32 mouse cellular contexts compared by ENCODE assay signal in the genomic region with DNA sequence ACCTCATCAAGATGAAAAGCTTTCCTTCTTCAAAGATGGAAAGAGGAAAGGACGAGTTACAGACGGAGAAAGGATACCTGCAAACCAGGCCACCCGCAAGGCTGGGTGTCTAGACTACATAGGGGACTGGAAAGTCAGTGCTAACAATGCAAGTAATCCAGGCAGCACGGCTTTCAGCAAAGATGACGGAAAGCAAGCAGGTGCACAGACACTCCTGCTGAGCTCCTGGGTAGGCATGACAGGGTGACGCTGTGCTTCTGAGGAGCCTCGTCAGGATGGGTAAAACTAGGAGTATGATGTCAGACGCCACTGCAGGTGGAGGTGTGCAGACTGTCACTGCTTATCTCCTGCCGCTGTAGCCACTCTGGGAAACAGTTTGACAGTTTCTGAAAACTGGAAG. TPM values are rescaled to one million over a fixed set of nuclear protein-coding genes. Genes with fewer than 3 reads are reported as not detected.
DNase-seq lines count a peak whose midpoint lies in the region; ATAC-seq and TF ChIP-seq lines count a peak whose summit lies in the region.
"Had no signal": no experiment of that assay in that cellular context is flagged by ENCODE, and none has a peak within 500 bp of the region (broad histone marks: within the 10 kb centered on the region; RNA-seq: fewer than 3 reads in every experiment).

No protein-coding gene starts in this region.

- peak; percentile 79 for DNase-seq in heart, adult 11 months
- DNase-seq in heart, adult 8-10 months (ENCODE audit: low spot score), result no peak
- no peak for DNase-seq in hindbrain, postnatal 0 days (ENCODE audit: low spot score)
- no peak for DNase-seq in embryonic facial prominence, embryonic 14.5 days (ENCODE audit: low spot score)
- no peak for DNase-seq in layer of hippocampus, adult 18-20 months (ENCODE audit: low spot score in 2 of 2)
- no peak for DNase-seq in left cerebral cortex, adult 11 months (ENCODE audit: low spot score)
- DNase-seq: adrenal gland, postnatal 25 days; cerebellum, adult 8-10 months; cerebellum, postnatal 36 days; embryo, embryonic 11 days; kidney, adult 9 months; kidney, postnatal 14 days; liver, postnatal 0 days; lung, postnatal 10 days; right cerebral cortex, postnatal 25 days; spleen, adult 18-20 months had no signal

- no peak overlapping the region for H3K4me3 ChIP-seq in hindbrain, embryonic 13.5 days
- H3K4me3 ChIP-seq in hindbrain, postnatal 0 days (ENCODE audit: low read length), result no peak overlapping the region
- no peak overlapping the region for H3K4me3 ChIP-seq in embryonic facial prominence, embryonic 14.5 days (ENCODE audit: low read depth, low read length)
- H3K4me3 ChIP-seq in limb, embryonic 12.5 days (replicated peaks), result no peak overlapping the region
- H3K4me3 ChIP-seq: embryonic facial prominence, embryonic 15.5 days; heart, embryonic 15.5 days; intestine, embryonic 15.5 days; layer of hippocampus, adult 2 months; neural tube, embryonic 12.5 days had no signal

- no peaks in the 10 kb centered on the region for H3K36me3 ChIP-seq in hindbrain, embryonic 13.5 days
- no peaks in the 10 kb centered on the region for H3K36me3 ChIP-seq in hindbrain, postnatal 0 days (ENCODE audit: insufficient read depth, low read length)
- no peaks in the 10 kb centered on the region for H3K36me3 ChIP-seq in embryonic facial prominence, embryonic 14.5 days (ENCODE audit: control insufficient read depth, insufficient read depth, low read length)
- H3K36me3 ChIP-seq in limb, embryonic 12.5 days, result 0 out of 2 replicates have a peak, but pooled peaks cover 4% of the 10 kb centered on the region
- H3K36me3 ChIP-seq: embryonic facial prominence, embryonic 15.5 days; heart, embryonic 15.5 days; intestine, embryonic 15.5 days; neural tube, embryonic 12.5 days had no signal

- 80% methylated on average over 9 of the region's 9 CpGs for WGBS in hindbrain, embryonic 13.5 days
- WGBS in hindbrain, postnatal 0 days, result 78% methylated on average over 9 of the region's 9 CpGs
- WGBS in embryonic facial prominence, embryonic 14.5 days, result 73% methylated on average over 9 of the region's 9 CpGs
- 79% methylated on average over 9 of the region's 9 CpGs for WGBS in limb, embryonic 12.5 days

- no peak for ATAC-seq in hindbrain, embryonic 13.5 days (ENCODE audit: low FRiP score)
- no peak for ATAC-seq in hindbrain, postnatal 0 days
- no peak for ATAC-seq in embryonic facial prominence, embryonic 14.5 days (ENCODE audit: low read depth)
- no peak for ATAC-seq in limb, embryonic 12.5 days (ENCODE audit: insufficient number of reproducible peaks, insufficient read depth, low FRiP score, low TSS enrichment, low read depth)
- ATAC-seq: intestine, embryonic 15.5 days; liver, postnatal 0 days had no signal

- no peak overlapping the region for H3K4me2 ChIP-seq in hindbrain, embryonic 13.5 days
- no peak overlapping the region for H3K4me2 ChIP-seq in hindbrain, postnatal 0 days (ENCODE audit: low read depth, low read length)
- H3K4me2 ChIP-seq in embryonic facial prominence, embryonic 14.5 days (ENCODE audit: low read depth, low read length), result no peak overlapping the region
- H3K4me2 ChIP-seq in limb, embryonic 12.5 days, result no peak overlapping the region
- H3K4me2 ChIP-seq: embryonic facial prominence, embryonic 15.5 days; heart, embryonic 15.5 days; intestine, embryonic 15.5 days; liver, embryonic 11.5 days; neural tube, embryonic 12.5 days had no signal

- no peaks in the 10 kb centered on the region for H3K27me3 ChIP-seq in hindbrain, embryonic 13.5 days
- no peaks in the 10 kb centered on the region for H3K27me3 ChIP-seq in hindbrain, postnatal 0 days (ENCODE audit: insufficient read depth, low read length)
- H3K27me3 ChIP-seq in embryonic facial prominence, embryonic 14.5 days (replicated peaks; ENCODE audit: control insufficient read depth, insufficient read depth, low read length), result no peaks in the 10 kb centered on the region
- no peaks in the 10 kb centered on the region for H3K27me3 ChIP-seq in limb, embryonic 12.5 days
- H3K27me3 ChIP-seq: embryonic facial prominence, embryonic 15.5 days; heart, embryonic 15.5 days; intestine, embryonic 15.5 days; neural tube, embryonic 12.5 days had no signal

- H3K4me1 ChIP-seq in hindbrain, embryonic 13.5 days (replicated peaks), result peaks cover 61% of the 10 kb centered on the region
- peaks cover 28% of the 10 kb centered on the region for H3K4me1 ChIP-seq in hindbrain, postnatal 0 days (ENCODE audit: insufficient read depth, low read length)
- peaks cover 63% of the 10 kb centered on the region for H3K4me1 ChIP-seq in embryonic facial prominence, embryonic 14.5 days (ENCODE audit: control insufficient read depth, insufficient read depth, low read length)
- peaks cover 80% of the 10 kb centered on the region for H3K4me1 ChIP-seq in limb, embryonic 12.5 days (replicated peaks)

- H3K9me3 ChIP-seq in hindbrain, embryonic 13.5 days, result no peaks in the 10 kb centered on the region
- H3K9me3 ChIP-seq in hindbrain, postnatal 0 days (ENCODE audit: low read length), result no peaks in the 10 kb centered on the region
- H3K9me3 ChIP-seq in embryonic facial prominence, embryonic 14.5 days (ENCODE audit: control insufficient read depth, low read length), result no peaks in the 10 kb centered on the region
- H3K9me3 ChIP-seq in limb, embryonic 12.5 days, result no peaks in the 10 kb centered on the region
- H3K9me3 ChIP-seq: embryonic facial prominence, embryonic 15.5 days; heart, embryonic 15.5 days; intestine, embryonic 15.5 days; neural tube, embryonic 12.5 days had no signal

- H3K27ac ChIP-seq in hindbrain, embryonic 13.5 days, result peak overlapping the region; percentile 31; the same call in 1 of the 2 replicates
- no peak overlapping the region for H3K27ac ChIP-seq in hindbrain, postnatal 0 days
- peak overlapping the region; percentile 98; the same call in 1 of the 2 replicates for H3K27ac ChIP-seq in embryonic facial prominence, embryonic 14.5 days (replicated peaks; ENCODE audit: low read depth, low read length)
- peak overlapping the region; percentile 50 for H3K27ac ChIP-seq in limb, embryonic 12.5 days
- H3K27ac ChIP-seq: heart, embryonic 15.5 days; intestine, embryonic 15.5 days had no signal

- H3K9ac ChIP-seq in hindbrain, embryonic 13.5 days, result no peak overlapping the region
- H3K9ac ChIP-seq in hindbrain, postnatal 0 days (replicated peaks; ENCODE audit: low read length), result no peak overlapping the region
- no peak overlapping the region for H3K9ac ChIP-seq in embryonic facial prominence, embryonic 14.5 days (ENCODE audit: low read depth, low read length)
- H3K9ac ChIP-seq in limb, embryonic 12.5 days (replicated peaks), result no peak overlapping the region
- H3K9ac ChIP-seq: embryonic facial prominence, embryonic 15.5 days; heart, embryonic 15.5 days; intestine, embryonic 15.5 days; liver, postnatal 0 days; neural tube, embryonic 12.5 days had no signal

- no peak for TF ChIP-seq CTCF in hindbrain, postnatal 0 days (IDR thresholded peaks at IDR 0.05; ENCODE audit: low read depth)

RNA-seq across cellular contexts. Expression of a gene that starts 16.0 kb away (rescaled TPM):
- 1 to 10 TPM; 1.5 to 3.4 (median 2.1) TPM for total RNA-seq in heart, adult 8-10 months (2022)
- 13.3 and 14.2 TPM in 2 replicates for polyA plus RNA-seq in hindbrain, embryonic 13.5 days (2015; fragmentation: Nextera tagmentation; extraction: Ambion mirVana)
- total RNA-seq in hindbrain, postnatal 0 days (2014; rRNA removed), result 6.1 and 9.8 TPM in 2 replicates
- polyA plus RNA-seq in hindbrain, postnatal 0 days (2015; fragmentation: Nextera tagmentation; extraction: Ambion mirVana), result 8.2 TPM in 2 replicates
- 38.6 and 44.3 TPM in 2 replicates for polyA plus RNA-seq in embryonic facial prominence, embryonic 14.5 days (2014; fragmentation: Nextera tagmentation; extraction: Ambion mirVana)
- polyA plus RNA-seq in limb, embryonic 12.5 days (2016; fragmentation: Nextera tagmentation; extraction: Ambion mirVana), result 51.1 and 53.5 TPM in 2 replicates
- 1 to 10 TPM; 5.3 to 6.0 TPM for total RNA-seq in layer of hippocampus, adult 18-20 months (2021)

RNA-seq across cellular contexts. Expression of a gene that starts 38.6 kb away (rescaled TPM):
- under 1 TPM in 2 of 4 experiments, not detected in 2; 0.19 to 0.20 TPM for total RNA-seq in heart, adult 8-10 months (2022)
- polyA plus RNA-seq in hindbrain, embryonic 13.5 days (2015; fragmentation: Nextera tagmentation; extraction: Ambion mirVana), result 0.71 and 1.1 TPM in 2 replicates
- 0.68 and 0.84 TPM in 2 replicates for total RNA-seq in hindbrain, postnatal 0 days (2014; rRNA removed)
- 0.40 and 0.68 TPM in 2 replicates for polyA plus RNA-seq in hindbrain, postnatal 0 days (2015; fragmentation: Nextera tagmentation; extraction: Ambion mirVana)
- 1.3 and 1.7 TPM in 2 replicates for polyA plus RNA-seq in embryonic facial prominence, embryonic 14.5 days (2014; fragmentation: Nextera tagmentation; extraction: Ambion mirVana)
- 0.40 and 0.64 TPM in 2 replicates for polyA plus RNA-seq in limb, embryonic 12.5 days (2016; fragmentation: Nextera tagmentation; extraction: Ambion mirVana)
- not detected for total RNA-seq in layer of hippocampus, adult 18-20 months (2021)
- total RNA-seq: adrenal gland, postnatal 25 days; ES-E14; gastrocnemius, adult 8-10 months; hematopoietic stem cell, adult 5-6 weeks; layer of hippocampus, adult 2 months; layer of hippocampus, postnatal 25 days; left cerebral cortex, postnatal 10 days; megakaryocyte progenitor cell, adult 5-6 weeks; monocyte, adult 5-6 weeks had no signal
- polyA plus RNA-seq: frontal cortex, adult 2 months had no signal

RNA-seq across cellular contexts. Expression of a gene that starts 45.8 kb away (rescaled TPM):
- total RNA-seq in heart, adult 8-10 months (2022), result 1 to 10 TPM; 3.2 to 9.2 (median 7.6) TPM
- 367 and 379 TPM in 2 replicates for polyA plus RNA-seq in hindbrain, embryonic 13.5 days (2015; fragmentation: Nextera tagmentation; extraction: Ambion mirVana)
- 237 and 326 TPM in 2 replicates for total RNA-seq in hindbrain, postnatal 0 days (2014; rRNA removed)
- polyA plus RNA-seq in hindbrain, postnatal 0 days (2015; fragmentation: Nextera tagmentation; extraction: Ambion mirVana), result 152 and 154 TPM in 2 replicates
- polyA plus RNA-seq in embryonic facial prominence, embryonic 14.5 days (2014; fragmentation: Nextera tagmentation; extraction: Ambion mirVana), result 2,046 and 2,257 TPM in 2 replicates
- polyA plus RNA-seq in limb, embryonic 12.5 days (2016; fragmentation: Nextera tagmentation; extraction: Ambion mirVana), result 1,412 and 1,630 TPM in 2 replicates
- total RNA-seq in layer of hippocampus, adult 18-20 months (2021), result 10 to 100 TPM; 44.9 to 49.3 TPM
